Mouse (Mus musculus): Measurements from ENCODE around the gene Gm2a.

Gene Gm2a

GRCm38 (mm10) chr11:55137646-55138045 lies 39.7 kb downstream of the Gm2a start:
- Histone ChIP-seq H3K4me3 (replicated peaks; ENCODE audit: low read length) (no peak overlapping the region), H3K36me3 (ENCODE audit: insufficient read depth, low read length) (no peaks in the 10 kb centered on the region), H3K27me3 (ENCODE audit: insufficient read depth, low read length) (no peaks in the 10 kb centered on the region), H3K9me3 (ENCODE audit: low read length) (no peaks in the 10 kb centered on the region), H3K4me1 (replicated peaks; ENCODE audit: low read depth, low read length) (peaks cover 49% of the 10 kb centered on the region)
- TF ChIP-seq CTCF (conservative IDR thresholded peaks at IDR 0.05; ENCODE audit: low read length) (no peak), POU5F1 (IDR thresholded peaks at IDR 0.05; ENCODE audit: borderline replicate concordance, low read length) (no peak), NANOG (IDR thresholded peaks at IDR 0.05; ENCODE audit: borderline replicate concordance, low read length) (0 out of 2 replicates have a peak, but pooled peaks have one; percentile 7)

DNA sequence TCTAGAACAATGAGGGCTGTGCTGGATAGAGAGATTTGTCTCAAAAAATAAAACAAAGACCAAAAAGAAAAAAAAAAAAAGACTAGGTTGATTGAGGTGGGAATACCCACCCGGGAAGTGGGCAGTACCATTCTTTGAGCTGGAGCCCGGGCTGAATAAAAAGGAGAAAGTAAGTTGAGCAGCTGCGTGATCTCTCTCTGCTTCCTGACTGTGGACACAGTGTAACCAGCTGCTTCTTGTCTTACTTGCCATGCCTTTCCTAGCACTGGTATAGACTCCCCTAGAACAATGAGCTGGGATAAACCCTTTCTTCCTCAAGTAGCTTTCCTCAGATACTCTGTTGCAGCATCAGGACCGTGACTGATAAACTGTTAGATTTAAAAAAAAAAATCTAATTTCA lies 43.6 kb downstream of the Gm2a start:
- TF ChIP-seq POU5F1 (IDR thresholded peaks at IDR 0.05; ENCODE audit: borderline replicate concordance, low read length): no peak
- no peak for TF ChIP-seq CTCF (conservative IDR thresholded peaks at IDR 0.05; ENCODE audit: low read length)
- TF ChIP-seq NANOG (IDR thresholded peaks at IDR 0.05; ENCODE audit: borderline replicate concordance, low read length): no peak
- Histone ChIP-seq H3K9me3 (ENCODE audit: low read length) (peaks cover 7% of the 10 kb centered on the region), H3K36me3 (ENCODE audit: insufficient read depth, low read length) (no peaks in the 10 kb centered on the region), H3K27me3 (ENCODE audit: insufficient read depth, low read length) (no peaks in the 10 kb centered on the region), H3K4me1 (replicated peaks; ENCODE audit: low read depth, low read length) (peaks cover 31% of the 10 kb centered on the region), H3K4me3 (replicated peaks; ENCODE audit: low read length) (no peak overlapping the region)

DNA sequence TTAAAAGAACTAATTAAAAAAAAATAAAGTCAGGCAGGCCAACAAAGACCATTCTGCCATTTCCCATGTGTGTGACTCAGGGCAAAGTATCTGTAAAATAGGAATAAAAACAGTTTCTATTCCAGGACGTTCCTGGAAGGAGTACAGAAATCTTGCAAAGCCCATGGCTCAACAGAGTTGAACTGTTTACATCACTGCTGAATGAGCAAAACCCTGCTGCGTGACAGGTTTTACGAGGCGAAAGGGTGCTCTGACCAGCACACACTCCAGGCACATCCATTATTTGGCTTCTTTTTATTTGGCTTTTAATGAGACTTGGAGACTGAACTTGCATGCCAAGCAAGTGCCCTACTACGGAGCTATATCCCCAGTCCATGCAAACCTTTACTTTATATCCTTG lies 46.1 kb downstream of the Gm2a start:
- H3K27me3 ChIP-seq (ENCODE audit: insufficient read depth, low read length): no peaks in the 10 kb centered on the region
- H3K9me3 ChIP-seq (ENCODE audit: low read length): peaks cover 7% of the 10 kb centered on the region
- H3K36me3 ChIP-seq (ENCODE audit: insufficient read depth, low read length): no peaks in the 10 kb centered on the region
- no peak overlapping the region for H3K4me3 ChIP-seq (replicated peaks; ENCODE audit: low read length)
- H3K4me1 ChIP-seq (replicated peaks; ENCODE audit: low read depth, low read length): peaks cover 26% of the 10 kb centered on the region
- TF ChIP-seq POU5F1 (IDR thresholded peaks at IDR 0.05; ENCODE audit: borderline replicate concordance, low read length) (no peak), CTCF (conservative IDR thresholded peaks at IDR 0.05; ENCODE audit: low read length) (no peak), NANOG (IDR thresholded peaks at IDR 0.05; ENCODE audit: borderline replicate concordance, low read length) (no peak)

DNA sequence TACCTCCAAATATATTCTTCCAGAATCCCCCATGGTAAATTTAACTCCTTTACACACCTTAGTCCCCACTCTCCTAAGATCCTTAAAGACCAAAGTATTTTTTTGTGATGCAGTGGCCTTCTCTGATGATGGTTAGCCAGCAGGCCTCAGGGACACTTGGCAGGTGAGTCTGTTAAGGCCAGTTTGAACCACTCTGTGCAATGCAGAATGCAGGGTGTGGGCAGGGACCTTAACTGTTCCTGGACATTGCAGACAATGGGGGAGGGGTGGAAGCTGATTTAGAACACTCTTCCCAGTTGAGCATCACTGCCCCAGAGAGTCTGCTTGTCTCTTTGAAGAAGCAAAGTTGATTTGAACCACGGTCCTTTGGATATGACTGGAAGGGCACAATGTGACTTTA lies 48.9 kb downstream of the Gm2a start:
- Histone ChIP-seq H3K9me3 (ENCODE audit: low read length) (peaks cover 7% of the 10 kb centered on the region), H3K4me1 (replicated peaks; ENCODE audit: low read depth, low read length) (peaks cover 21% of the 10 kb centered on the region), H3K27me3 (ENCODE audit: insufficient read depth, low read length) (no peaks in the 10 kb centered on the region), H3K4me3 (replicated peaks; ENCODE audit: low read length) (no peak overlapping the region), H3K36me3 (ENCODE audit: insufficient read depth, low read length) (no peaks in the 10 kb centered on the region)
- TF ChIP-seq CTCF (conservative IDR thresholded peaks at IDR 0.05; ENCODE audit: low read length) (no peak), NANOG (IDR thresholded peaks at IDR 0.05; ENCODE audit: borderline replicate concordance, low read length) (no peak), POU5F1 (IDR thresholded peaks at IDR 0.05; ENCODE audit: borderline replicate concordance, low read length) (no peak)

DNA sequence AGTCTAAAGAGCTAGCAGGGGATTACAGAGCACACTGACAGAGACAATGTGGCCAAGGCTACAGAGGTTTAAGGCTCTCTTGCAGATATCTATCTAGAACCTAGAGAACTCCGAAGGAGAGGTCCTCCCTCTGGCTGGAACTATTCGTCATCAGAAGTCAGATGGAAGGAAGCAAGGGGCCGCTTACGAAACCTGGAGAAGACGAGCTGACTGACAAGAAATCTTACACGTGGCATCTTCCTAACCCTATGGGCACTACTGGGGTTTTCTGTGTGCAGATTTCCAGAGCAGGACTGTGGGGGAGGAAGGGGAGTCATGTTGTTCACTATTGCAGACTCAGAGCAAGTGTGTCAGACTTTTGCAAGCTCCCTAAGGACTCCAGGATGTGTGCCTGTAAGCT lies 49.5 kb downstream of the Gm2a start:
- Histone ChIP-seq H3K9me3 (ENCODE audit: low read length) (peaks cover 7% of the 10 kb centered on the region), H3K4me3 (replicated peaks; ENCODE audit: low read length) (no peak overlapping the region), H3K27me3 (ENCODE audit: insufficient read depth, low read length) (no peaks in the 10 kb centered on the region), H3K36me3 (ENCODE audit: insufficient read depth, low read length) (no peaks in the 10 kb centered on the region), H3K4me1 (replicated peaks; ENCODE audit: low read depth, low read length) (peaks cover 21% of the 10 kb centered on the region)
- TF ChIP-seq POU5F1 (IDR thresholded peaks at IDR 0.05; ENCODE audit: borderline replicate concordance, low read length): no peak
- TF ChIP-seq CTCF (conservative IDR thresholded peaks at IDR 0.05; ENCODE audit: low read length): no peak
- no peak for TF ChIP-seq NANOG (IDR thresholded peaks at IDR 0.05; ENCODE audit: borderline replicate concordance, low read length)

GRCm38 (mm10) chr11:55148461-55148860 lies 50.5 kb downstream of the Gm2a start:
- Histone ChIP-seq H3K36me3 (ENCODE audit: insufficient read depth, low read length) (no peaks in the 10 kb centered on the region), H3K27me3 (ENCODE audit: insufficient read depth, low read length) (no peaks in the 10 kb centered on the region), H3K9me3 (ENCODE audit: low read length) (peaks cover 12% of the 10 kb centered on the region), H3K4me1 (replicated peaks; ENCODE audit: low read depth, low read length) (peaks cover 16% of the 10 kb centered on the region), H3K4me3 (replicated peaks; ENCODE audit: low read length) (no peak overlapping the region)
- no peak for TF ChIP-seq POU5F1 (IDR thresholded peaks at IDR 0.05; ENCODE audit: borderline replicate concordance, low read length)
- TF ChIP-seq NANOG (IDR thresholded peaks at IDR 0.05; ENCODE audit: borderline replicate concordance, low read length): no peak
- TF ChIP-seq CTCF (conservative IDR thresholded peaks at IDR 0.05; ENCODE audit: low read length): no peak

- no peak within 1 kb of the TSS for H3K4me3 ChIP-seq (replicated peaks; ENCODE audit: low read length)
- H3K27me3 ChIP-seq (ENCODE audit: insufficient read depth, low read length): no peaks in the 10 kb centered on the region
- peaks cover 17% of the 10 kb centered on the region for H3K4me1 ChIP-seq (replicated peaks; ENCODE audit: low read depth, low read length)
Measured at GRCm38 (mm10) chr11:55151608-55152007, 53.7 kb downstream of the Gm2a start, which contains the start of gene Slc36a3. Gene Slc36a3 (minus strand): TSS chr11:55151708.

DNA sequence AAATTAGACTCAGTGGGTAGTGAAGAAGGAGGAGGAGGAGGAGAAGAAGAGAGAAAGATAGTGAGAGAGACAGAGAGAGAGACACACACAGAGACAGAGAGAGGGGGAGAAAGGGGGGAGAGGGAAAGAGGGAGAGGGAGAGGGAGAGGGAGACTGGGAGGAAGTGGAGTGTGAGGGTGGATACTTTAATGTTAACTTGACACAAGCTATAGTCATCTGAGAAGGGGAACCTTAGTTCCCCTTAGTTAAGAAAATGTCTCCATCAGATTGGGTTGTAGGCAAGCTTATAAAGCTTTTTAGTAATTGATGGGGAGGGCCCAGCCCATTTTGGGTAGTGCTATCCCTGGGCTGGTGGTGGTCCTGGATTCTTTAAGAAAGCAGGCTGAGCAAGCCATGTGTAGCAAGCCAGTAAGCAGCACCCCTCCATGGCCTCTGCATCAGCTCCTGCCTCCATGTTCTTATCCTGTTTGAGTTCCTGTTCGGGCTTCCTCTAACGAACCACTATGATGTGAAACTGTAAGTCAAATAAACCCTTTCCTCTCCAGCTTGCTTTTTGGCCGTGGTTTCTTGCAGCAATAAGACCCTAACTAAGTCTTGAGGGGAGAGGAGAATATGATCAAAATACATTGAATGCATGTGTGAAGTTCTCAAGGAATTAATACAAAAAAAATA lies 56.6 kb downstream of the Gm2a start:
- Histone ChIP-seq H3K27me3 (ENCODE audit: insufficient read depth, low read length) (no peaks in the 10 kb centered on the region), H3K4me1 (replicated peaks; ENCODE audit: low read depth, low read length) (peaks cover 20% of the 10 kb centered on the region), H3K4me3 (replicated peaks; ENCODE audit: low read length) (no peak overlapping the region), H3K36me3 (ENCODE audit: insufficient read depth, low read length) (no peaks in the 10 kb centered on the region), H3K9me3 (ENCODE audit: low read length) (peaks cover 6% of the 10 kb centered on the region; the same call in 1 of the 2 replicates)
- TF ChIP-seq POU5F1 (IDR thresholded peaks at IDR 0.05; ENCODE audit: borderline replicate concordance, low read length) (no peak), NANOG (IDR thresholded peaks at IDR 0.05; ENCODE audit: borderline replicate concordance, low read length) (no peak), CTCF (conservative IDR thresholded peaks at IDR 0.05; ENCODE audit: low read length) (no peak)

More at GRCm38 (mm10) chr11:55151608-55152007, 53.7 kb downstream of the Gm2a start, which contains the start of gene Slc36a3:
- TF ChIP-seq CTCF (conservative IDR thresholded peaks at IDR 0.05; ENCODE audit: low read length): no peak
- no peak for TF ChIP-seq NANOG (IDR thresholded peaks at IDR 0.05; ENCODE audit: borderline replicate concordance, low read length)
- no peak for TF ChIP-seq POU5F1 (IDR thresholded peaks at IDR 0.05; ENCODE audit: borderline replicate concordance, low read length)
- Histone ChIP-seq H3K9me3 (ENCODE audit: low read length) (peaks cover 6% of the 10 kb centered on the region; the same call in 1 of the 2 replicates), H3K36me3 (ENCODE audit: insufficient read depth, low read length) (no peaks in the 10 kb centered on the region)
